Mouse (Mus musculus) lung, postnatal 14 days (tissue): ENCODE measurements around the gene Fbxl20.
A peak's percentile ranks its signal among the peaks of the same experiment; 100 is the strongest.

ENCODE experiments used
- DNase-seq: peaks from one replicate; pipeline ENCODE4 v3.0.0; 2021

The Fbxl20 gene

DNA sequence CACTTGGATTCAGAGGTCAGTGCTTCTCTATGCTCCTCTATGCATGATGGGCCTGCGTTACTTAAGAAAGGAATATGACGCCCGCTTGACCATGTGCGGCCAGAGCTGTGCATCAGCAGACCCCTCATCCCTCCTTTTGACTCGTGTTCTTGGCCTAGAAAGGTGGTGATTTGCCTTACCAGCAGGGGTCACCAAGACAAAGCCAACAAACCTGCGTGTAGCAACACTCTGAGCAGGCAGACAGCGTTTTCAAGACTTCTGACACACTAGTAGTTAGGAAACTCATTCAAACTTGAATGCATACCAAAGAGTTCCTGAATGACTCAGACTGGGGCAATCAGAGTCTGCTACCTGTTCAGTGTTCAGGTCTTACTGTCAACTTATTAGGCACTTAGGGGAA, 63.6 kb downstream of the Fbxl20 start:
- DNase-seq: no peak

GRCm38 (mm10) chr11:98086141-98086540, 64.1 kb downstream of the Fbxl20 start:
- no peak for DNase-seq

DNA sequence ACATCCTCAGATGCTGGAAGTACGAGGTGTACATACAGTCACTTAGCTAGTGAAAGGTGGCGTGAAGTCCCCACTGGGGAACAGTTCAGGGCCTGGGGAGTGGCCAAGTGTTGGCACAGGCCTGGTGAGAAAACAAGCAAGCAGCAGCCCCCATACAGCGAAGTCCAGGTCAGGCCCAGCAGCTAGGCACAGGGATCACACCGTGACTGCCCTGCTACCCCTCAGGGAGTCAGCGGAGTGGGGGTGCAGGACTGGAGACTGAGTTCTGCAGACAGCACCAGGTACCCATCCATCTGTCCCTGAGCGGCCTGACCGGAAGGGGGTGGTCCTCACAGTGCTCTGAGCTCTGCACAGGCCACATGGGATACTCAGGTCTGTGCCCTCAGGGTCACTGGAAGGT, 67.5 kb downstream of the Fbxl20 start:
- no peak for DNase-seq

DNA sequence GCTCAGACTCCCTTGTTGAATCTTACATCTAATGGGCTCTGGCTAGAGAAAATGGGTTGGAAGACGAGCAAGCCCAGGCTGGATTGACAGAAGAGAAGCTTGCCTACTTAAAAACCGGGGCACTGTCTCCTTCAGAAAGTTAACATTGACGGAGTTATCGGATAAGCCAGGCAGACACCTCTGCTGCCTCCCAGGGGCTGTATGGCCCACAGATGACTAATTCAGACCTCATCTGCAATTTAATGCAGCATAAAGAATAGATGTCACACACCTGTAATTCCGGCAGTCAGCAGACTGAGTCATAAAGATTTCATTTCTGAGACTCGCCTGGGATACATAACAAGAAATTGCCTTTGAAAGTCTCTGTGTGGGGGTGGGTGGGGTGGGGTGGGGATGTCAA, 69.8 kb downstream of the Fbxl20 start:
- no peak for DNase-seq

DNA sequence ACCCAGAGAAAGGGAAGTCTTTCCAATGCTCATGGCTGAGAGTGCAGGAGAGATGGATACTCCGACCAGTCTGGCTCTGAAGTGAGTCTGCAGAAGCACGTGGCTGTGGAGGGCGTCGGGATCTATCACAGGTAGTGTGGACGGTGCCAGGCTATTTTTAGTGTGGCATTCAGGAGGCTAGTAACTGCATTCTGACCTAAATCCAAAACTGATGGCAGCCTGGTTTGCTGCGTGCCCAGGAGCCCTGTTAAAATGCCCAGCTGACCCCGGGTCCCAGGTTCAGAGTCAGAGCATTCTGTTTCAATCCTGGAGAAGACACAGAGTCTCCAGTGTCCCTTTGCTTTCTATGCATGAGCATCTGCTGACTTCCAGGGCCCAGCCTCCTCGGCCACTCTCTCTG, 73.1 kb downstream of the Fbxl20 start:
- no peak for DNase-seq

- DNase-seq: peak; percentile 92
Observed at GRCm38 (mm10) chr11:98075195-98075808, 74.9 kb downstream of the Fbxl20 start.

DNA sequence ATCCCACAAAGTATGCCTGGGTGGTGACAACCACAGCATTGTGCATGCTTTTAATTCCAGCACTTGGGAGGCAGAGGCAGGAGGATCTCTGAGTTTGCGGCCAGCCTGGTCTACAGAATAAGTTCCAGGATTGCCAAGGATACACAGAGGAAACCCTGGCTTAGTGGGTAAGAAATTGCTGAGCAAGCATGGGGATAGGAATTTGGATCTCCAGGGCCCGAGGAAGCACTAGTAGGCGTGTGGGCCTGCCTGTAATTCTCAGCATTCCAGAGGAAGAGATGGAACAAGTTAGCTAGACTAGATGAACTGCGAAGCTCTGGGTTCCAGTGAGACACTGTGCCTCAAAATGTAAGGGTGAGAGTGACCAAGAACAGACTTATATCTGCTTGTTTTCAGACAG, 76.8 kb downstream of the Fbxl20 start:
- DNase-seq: no peak

GRCm38 (mm10) chr11:98067255-98067654, 82.9 kb downstream of the Fbxl20 start:
- DNase-seq: no peak

- DNase-seq: no peak
Observed at GRCm38 (mm10) chr11:98066201-98066600, 84.0 kb downstream of the Fbxl20 start.

DNA sequence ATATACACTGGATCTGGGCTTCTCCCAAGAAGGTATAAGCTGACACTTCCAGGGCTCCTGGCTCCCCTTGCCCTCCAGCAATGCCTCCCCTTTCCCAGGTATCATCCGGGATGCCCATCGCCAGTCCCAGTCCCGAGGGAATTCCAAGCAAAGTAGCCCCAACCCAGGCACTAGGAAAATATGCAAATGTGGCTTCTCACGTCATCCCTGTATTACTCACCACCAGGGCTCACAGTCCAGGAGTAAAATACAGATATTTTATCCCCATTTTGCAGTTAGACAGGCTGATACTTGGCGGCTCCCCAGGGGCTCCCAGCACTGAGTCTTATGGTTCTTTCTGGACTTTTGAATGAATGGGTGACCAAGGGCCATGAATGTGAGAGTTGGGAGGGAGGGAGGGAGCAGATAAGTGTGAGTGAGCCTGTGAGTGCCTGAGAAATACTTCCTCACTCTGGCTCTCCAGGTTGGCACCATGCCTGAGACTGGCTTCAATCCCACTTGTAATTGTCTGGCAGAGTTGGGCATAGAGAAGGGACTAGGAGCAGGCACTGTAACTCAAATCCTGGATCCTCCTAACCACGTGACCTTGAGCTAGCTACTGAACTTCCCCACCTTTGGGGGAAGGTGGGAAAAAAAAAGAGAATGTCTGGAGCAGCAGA, 88.2 kb downstream of the Fbxl20 start:
- DNase-seq: peak; percentile 68

GRCm38 (mm10) chr11:98061441-98061840, 88.8 kb downstream of the Fbxl20 start:
- no peak for DNase-seq

- DNase-seq: no peak
Observed at GRCm38 (mm10) chr11:98060104-98060692, 90.0 kb downstream of the Fbxl20 start.

DNA sequence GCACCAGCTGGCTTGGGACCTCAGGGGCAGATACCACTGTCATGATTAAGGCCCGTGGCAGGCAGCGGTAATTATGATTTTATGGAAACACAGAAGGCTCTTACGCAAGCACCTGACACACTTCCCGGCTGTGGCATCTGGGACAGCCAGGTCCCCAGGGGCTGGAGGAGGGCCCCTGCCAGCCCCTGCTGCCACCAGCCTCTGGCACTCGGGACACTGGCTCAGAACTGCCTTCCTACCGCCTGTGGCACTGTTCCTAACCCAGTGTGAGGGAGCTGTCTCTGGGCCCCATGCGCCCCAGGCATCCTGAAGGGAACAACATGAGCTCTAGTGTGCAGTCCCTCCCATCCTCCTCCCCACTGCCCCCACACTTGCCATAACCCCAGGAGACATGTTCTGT, 90.5 kb downstream of the Fbxl20 start:
- DNase-seq: no peak

GRCm38 (mm10) chr11:98057998-98058397, 92.2 kb downstream of the Fbxl20 start:
- no peak for DNase-seq

GRCm38 (mm10) chr11:98057466-98057865, 92.7 kb downstream of the Fbxl20 start:
- no peak for DNase-seq

GRCm38 (mm10) chr11:98052989-98053834, 97.0 kb downstream of the Fbxl20 start, which contains the start of gene Stac2:
Gene Stac2 (minus strand): TSS chr11:98053462.
- peak; percentile 66 for DNase-seq

DNA sequence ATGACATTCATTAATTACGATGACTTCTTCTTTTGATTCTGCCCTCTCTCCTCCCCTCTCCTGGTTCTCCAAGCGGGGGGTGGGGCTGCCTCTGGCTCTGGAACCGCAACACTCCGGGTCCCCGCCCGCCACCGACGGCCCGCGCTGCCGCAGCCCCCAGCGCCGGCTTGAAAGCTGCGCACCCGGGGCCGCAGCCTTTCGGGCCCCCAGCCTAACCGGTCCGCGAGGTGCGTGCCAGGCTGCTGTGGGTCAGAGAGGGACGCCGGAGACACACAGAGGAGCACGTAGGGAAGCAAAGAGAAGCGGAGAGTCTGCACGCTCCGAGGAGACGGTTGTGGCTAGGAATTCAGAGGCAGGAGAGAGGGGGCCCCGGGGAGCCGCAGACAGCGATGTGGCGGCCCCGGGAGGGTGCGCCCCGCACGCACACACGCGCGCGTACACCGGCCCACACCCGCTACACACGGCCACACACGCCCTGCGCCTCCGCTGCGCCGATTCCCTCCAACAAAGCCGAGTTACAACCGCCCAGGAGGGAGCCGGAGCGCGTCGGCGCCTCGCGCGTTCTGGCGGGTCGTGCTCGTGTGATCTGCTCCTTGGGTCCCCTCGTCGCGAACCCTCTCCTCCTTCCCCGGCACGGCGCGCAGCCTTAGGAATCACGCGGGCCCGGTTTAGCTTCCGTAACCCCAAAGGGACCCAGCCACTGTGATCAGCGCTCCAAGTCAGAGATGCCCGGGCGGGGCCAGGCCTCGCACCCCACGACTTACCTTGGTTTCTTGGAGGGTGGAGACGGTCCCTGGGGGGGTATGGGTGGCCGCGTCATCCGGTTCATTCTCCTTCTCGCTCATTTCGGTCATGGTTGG, 97.8 kb downstream of the Fbxl20 start:
- no peak for DNase-seq

DNA sequence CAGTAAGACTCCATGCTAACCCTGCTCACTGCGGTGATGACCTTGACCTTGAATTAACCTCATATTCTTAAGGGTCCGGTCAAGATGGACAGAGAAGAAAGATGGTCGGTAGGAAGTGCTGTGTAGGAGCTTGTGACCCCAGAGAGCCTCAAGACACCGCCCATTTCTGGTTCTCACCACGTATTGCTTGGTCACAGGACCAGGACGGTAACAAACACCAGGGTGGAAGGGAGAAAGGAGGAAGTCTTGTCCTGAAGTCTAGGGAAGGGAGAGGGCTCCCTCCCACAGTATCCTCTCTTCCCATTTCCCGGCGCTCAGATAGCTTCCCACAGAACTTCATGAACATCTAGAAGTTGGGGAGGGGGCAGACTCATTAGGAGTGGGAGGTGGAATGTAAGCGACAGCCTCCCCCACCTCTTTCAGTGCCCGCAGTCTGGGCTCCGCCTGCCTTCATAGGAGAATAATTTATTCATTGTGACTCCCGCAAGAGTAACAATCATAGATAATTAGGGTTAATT, 98.5 kb downstream of the Fbxl20 start:
- DNase-seq: no peak

DNA sequence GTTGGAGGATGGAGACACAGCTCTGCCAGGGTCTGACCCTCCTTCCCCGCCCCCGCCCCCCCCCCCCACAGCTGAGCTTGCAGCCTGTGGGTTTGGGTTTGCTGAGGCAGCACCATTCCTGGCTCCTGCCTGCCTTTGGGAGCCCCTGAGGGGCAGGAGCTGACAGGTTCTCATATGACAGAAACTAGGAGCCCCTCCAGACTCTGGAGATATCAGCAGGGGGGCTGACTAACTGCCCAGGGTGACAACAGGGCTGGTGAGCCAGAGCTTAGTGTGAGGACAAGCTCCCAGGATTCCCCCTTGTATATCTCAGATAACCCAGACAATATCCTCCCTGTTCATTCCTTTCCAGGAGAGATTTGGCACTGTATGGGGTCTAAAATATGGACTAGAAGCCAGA, 99.3 kb downstream of the Fbxl20 start:
- no peak for DNase-seq

- no peak for DNase-seq
Observed at GRCm38 (mm10) chr11:98050520-98050815, 99.7 kb downstream of the Fbxl20 start.

DNA sequence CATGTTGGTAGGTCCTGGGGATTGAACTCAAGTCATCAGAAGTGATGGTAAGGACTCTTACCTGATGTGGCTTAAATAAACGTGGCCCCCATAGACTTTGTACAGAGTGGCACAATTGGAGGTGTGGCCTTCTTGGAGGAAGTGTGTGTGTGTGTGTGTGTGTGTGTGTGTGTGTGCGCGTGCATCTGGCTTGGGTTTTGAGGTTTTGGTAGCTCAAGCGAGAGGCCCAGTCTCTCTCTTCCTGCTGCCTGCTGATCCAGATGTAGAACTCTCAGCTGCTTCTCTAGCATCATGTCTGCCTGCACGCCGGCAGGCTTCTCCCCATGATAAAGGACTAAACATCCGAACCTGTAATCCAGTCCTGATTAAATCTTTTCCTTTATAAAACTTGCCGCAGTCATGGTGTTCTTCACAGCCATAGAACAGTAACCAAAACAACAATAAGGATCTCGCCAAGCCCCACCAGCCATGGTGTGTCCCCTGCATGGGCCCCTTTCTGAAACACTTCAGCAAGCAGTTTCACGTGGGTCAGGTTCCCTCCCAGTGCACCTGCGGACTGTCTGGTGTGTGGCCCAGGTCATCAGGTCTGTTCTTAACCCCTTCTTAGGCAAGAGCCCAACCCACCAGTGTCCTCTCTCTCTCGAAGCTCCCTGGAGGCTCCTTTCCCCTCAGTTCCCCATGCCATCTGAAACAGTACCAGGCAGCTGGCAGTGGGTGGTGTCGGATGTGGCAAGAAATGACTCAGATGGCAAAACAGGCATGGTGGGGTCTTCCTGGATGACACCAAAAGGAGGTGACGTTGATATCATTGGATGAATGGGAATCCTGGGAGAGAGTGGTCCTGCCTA, 100.3 kb downstream of the Fbxl20 start:
- DNase-seq: no peak

- DNase-seq: no peak
Observed at GRCm38 (mm10) chr11:98047745-98048144, 102.5 kb downstream of the Fbxl20 start.
